11 mouse cellular contexts compared by ENCODE assay signal in genomic region chr2:128140183-128140582, GRCm38 (mm10). TPM values are rescaled to one million over a fixed set of nuclear protein-coding genes. Genes with fewer than 3 reads are reported as not detected.
DNase-seq lines count a peak whose midpoint lies in the region; ATAC-seq and TF ChIP-seq lines count a peak whose summit lies in the region.
"Had no signal": no experiment of that assay in that cellular context is flagged by ENCODE, and none has a peak within 500 bp of the region (broad histone marks: within the 10 kb centered on the region; RNA-seq: fewer than 3 reads in every experiment).

No protein-coding gene starts in this region.

- intact Hi-C loops in heart, adult 2 months (cut with DNase I), result no loop called here

- DNase-seq in heart, adult 2 months, result no peak
- no peak for DNase-seq in heart, adult 11 months
- no peak for DNase-seq in layer of hippocampus, adult 2 months (ENCODE audit: low spot score in 2 of 2)
- DNase-seq in layer of hippocampus, adult 11-12 months (ENCODE audit: low spot score), result no peak
- no peak for DNase-seq in adrenal gland, adult 18-20 months (ENCODE audit: low spot score in 2 of 2)
- DNase-seq in adrenal gland, postnatal 14 days, result no peak
- DNase-seq: liver; thymus, postnatal 14 days had no signal

- peaks cover 9% of the 10 kb centered on the region for H3K4me1 ChIP-seq in heart, adult 2 months (ENCODE audit: control insufficient read depth, insufficient read depth, low read length)
- H3K4me1 ChIP-seq in hindbrain, embryonic 13.5 days (replicated peaks), result peaks cover 47% of the 10 kb centered on the region
- H3K4me1 ChIP-seq in neural tube, embryonic 14.5 days (ENCODE audit: control insufficient read depth, insufficient read depth, low read length), result peaks cover 14% of the 10 kb centered on the region; the same call in 1 of the 2 replicates

- no peaks in the 10 kb centered on the region for H3K9me3 ChIP-seq in hindbrain, embryonic 13.5 days
- no peaks in the 10 kb centered on the region for H3K9me3 ChIP-seq in neural tube, embryonic 14.5 days (ENCODE audit: control insufficient read depth, low read length)

- H3K27me3 ChIP-seq in heart, adult 2 months (ENCODE audit: control insufficient read depth, insufficient read depth, low read length), result no peaks in the 10 kb centered on the region
- H3K27me3 ChIP-seq in hindbrain, embryonic 13.5 days, result no peaks in the 10 kb centered on the region
- H3K27me3 ChIP-seq in neural tube, embryonic 14.5 days (ENCODE audit: control insufficient read depth, insufficient read depth, low read length), result no peaks in the 10 kb centered on the region

- WGBS in heart, adult 2 months, result 86% methylated on average over 3 of the region's 3 CpGs
- 84% methylated on average over 3 of the region's 3 CpGs for WGBS in hindbrain, embryonic 13.5 days
- WGBS in neural tube, embryonic 14.5 days, result 71% methylated on average over 3 of the region's 3 CpGs

- peak overlapping the region; percentile 26 for H3K4me2 ChIP-seq in hindbrain, embryonic 13.5 days
- H3K4me2 ChIP-seq in neural tube, embryonic 14.5 days (ENCODE audit: low read depth, low read length), result no peak overlapping the region

- no peaks in the 10 kb centered on the region for H3K36me3 ChIP-seq in heart, adult 2 months (ENCODE audit: control insufficient read depth, insufficient read depth, low read length)
- H3K36me3 ChIP-seq in hindbrain, embryonic 13.5 days, result 0 out of 2 replicates have a peak, but pooled peaks cover 4% of the 10 kb centered on the region
- no peaks in the 10 kb centered on the region for H3K36me3 ChIP-seq in neural tube, embryonic 14.5 days (ENCODE audit: control insufficient read depth, insufficient read depth, low read length)

- 0 out of 2 replicates have a peak, but pooled peaks cover 1% of the 10 kb centered on the region for H3K79me2 ChIP-seq in heart, adult 2 months (replicated peaks; ENCODE audit: control insufficient read depth, insufficient read depth, low read length)

- TF ChIP-seq EP300 in heart, adult 2 months (IDR thresholded peaks at IDR 0.05; ENCODE audit: insufficient read depth, low read depth, low read length), result no peak

- ATAC-seq in hindbrain, embryonic 13.5 days (ENCODE audit: low FRiP score), result peak; percentile 34; the same call in 1 of the 2 replicates
- 0 out of 2 replicates have a peak, but pooled peaks have one; percentile 26 for ATAC-seq in neural tube, embryonic 14.5 days (ENCODE audit: low read depth)
- ATAC-seq: intestine, postnatal 0 days had no signal

- H3K27ac ChIP-seq in heart, adult 2 months, result peak overlapping the region; percentile 41
- H3K27ac ChIP-seq in layer of hippocampus, adult 2 months, result no peak overlapping the region
- peak overlapping the region; percentile 73 for H3K27ac ChIP-seq in hindbrain, embryonic 13.5 days
- H3K27ac ChIP-seq in neural tube, embryonic 14.5 days (ENCODE audit: low read depth, low read length), result peak overlapping the region; percentile 53; the same call in 1 of the 2 replicates

- no peak overlapping the region for H3K4me3 ChIP-seq in heart, adult 2 months
- H3K4me3 ChIP-seq in layer of hippocampus, adult 2 months, result no peak overlapping the region
- no peak overlapping the region for H3K4me3 ChIP-seq in hindbrain, embryonic 13.5 days
- no peak overlapping the region for H3K4me3 ChIP-seq in neural tube, embryonic 14.5 days (ENCODE audit: low read depth, low read length)

- H3K9ac ChIP-seq in heart, adult 2 months (ENCODE audit: low read depth, low read length), result no peak overlapping the region
- 0 out of 2 replicates have a peak overlapping the region, but pooled peaks have one; percentile 10 for H3K9ac ChIP-seq in hindbrain, embryonic 13.5 days
- H3K9ac ChIP-seq in neural tube, embryonic 14.5 days (replicated peaks; ENCODE audit: low read depth, low read length), result no peak overlapping the region

- no peak for TF ChIP-seq POLR2A in heart, adult 2 months (IDR thresholded peaks at IDR 0.05; ENCODE audit: insufficient read depth, low read depth, low read length)

- no peak for TF ChIP-seq CTCF in heart, adult 2 months (IDR thresholded peaks at IDR 0.05)
- TF ChIP-seq CTCF in layer of hippocampus, adult 2 months (conservative IDR thresholded peaks at IDR 0.05), result peak; percentile 18; the same call in 1 of the 2 replicates

RNA-seq across cellular contexts. Expression of gene Bcl2l11, which starts 14.3 kb away (rescaled TPM):
- total RNA-seq in heart, adult 2 months (2021), result 10 to 100 TPM; 13.5 to 19.9 TPM
- polyA plus RNA-seq in heart, adult 2 months (2012; rRNA removed), result 10.9 and 14.9 TPM in 2 replicates
- 1 to 10 TPM; 5.6 to 9.0 TPM for total RNA-seq in layer of hippocampus, adult 2 months (2021)
- 17.9 and 18.0 TPM in 2 replicates for polyA plus RNA-seq in hindbrain, embryonic 13.5 days (2015; fragmentation: Nextera tagmentation; extraction: Ambion mirVana)
- polyA plus RNA-seq in neural tube, embryonic 14.5 days (2014; fragmentation: Nextera tagmentation; extraction: Ambion mirVana), result 11.5 and 14.0 TPM in 2 replicates
- total RNA-seq in adrenal gland, adult 18-20 months (2021), result 10 to 100 TPM; 10.7 to 23.0 TPM
- total RNA-seq in adrenal gland, postnatal 14 days (2021), result 27.0 and 34.8 TPM in 2 replicates
